Mouse (Mus musculus): ENCODE results near the gene Pcnx3.

Gene Pcnx3

DNA sequence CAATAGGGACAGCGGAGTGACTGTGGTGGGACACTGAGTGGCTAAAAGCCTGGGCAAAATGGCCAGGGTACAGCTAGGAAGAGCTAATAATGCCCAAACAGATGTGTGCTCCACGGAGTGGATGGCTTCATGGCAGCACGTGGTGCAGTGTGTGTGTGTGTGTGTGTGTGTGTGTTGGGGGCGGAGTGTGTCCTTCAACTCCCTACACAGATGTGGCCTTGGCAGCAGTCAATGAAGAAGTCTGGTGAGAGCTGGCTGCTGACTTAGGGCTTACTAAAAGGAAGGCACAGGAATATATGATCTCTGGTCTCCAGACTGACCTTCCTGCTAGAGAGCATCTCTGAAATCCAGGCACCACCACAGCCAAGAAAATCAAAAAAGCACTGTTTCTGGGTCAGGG is 20.3 kb downstream of the Pcnx3 start:
- DNase-seq, result no peak

GRCm38 (mm10) chr19:5666386-5666785 is 22.3 kb downstream of the Pcnx3 start:
- no peak for DNase-seq

DNA sequence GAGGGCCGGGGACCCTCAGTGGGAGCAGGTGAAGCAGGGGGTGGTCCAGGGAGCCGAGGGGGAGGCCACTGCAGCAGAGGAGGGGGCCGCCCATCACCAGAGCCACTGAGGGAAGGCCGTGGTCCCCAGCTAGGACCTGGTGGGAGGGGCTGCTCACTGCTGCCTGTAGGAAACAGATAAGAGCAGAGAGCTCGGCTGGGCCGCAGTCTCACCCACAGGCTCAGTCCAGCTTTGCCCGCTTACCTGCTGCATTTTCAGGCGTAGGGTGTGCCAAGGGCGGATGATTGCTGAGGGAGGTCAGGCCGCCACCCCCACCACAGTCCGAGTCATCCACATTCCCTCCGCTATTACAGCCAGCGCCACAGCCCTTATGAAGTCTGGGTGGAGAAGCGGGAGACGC is 23.2 kb downstream of the Pcnx3 start:
- no peak for DNase-seq

GRCm38 (mm10) chr19:5664669-5665257 is 23.9 kb downstream of the Pcnx3 start:
- no peak for DNase-seq

DNA sequence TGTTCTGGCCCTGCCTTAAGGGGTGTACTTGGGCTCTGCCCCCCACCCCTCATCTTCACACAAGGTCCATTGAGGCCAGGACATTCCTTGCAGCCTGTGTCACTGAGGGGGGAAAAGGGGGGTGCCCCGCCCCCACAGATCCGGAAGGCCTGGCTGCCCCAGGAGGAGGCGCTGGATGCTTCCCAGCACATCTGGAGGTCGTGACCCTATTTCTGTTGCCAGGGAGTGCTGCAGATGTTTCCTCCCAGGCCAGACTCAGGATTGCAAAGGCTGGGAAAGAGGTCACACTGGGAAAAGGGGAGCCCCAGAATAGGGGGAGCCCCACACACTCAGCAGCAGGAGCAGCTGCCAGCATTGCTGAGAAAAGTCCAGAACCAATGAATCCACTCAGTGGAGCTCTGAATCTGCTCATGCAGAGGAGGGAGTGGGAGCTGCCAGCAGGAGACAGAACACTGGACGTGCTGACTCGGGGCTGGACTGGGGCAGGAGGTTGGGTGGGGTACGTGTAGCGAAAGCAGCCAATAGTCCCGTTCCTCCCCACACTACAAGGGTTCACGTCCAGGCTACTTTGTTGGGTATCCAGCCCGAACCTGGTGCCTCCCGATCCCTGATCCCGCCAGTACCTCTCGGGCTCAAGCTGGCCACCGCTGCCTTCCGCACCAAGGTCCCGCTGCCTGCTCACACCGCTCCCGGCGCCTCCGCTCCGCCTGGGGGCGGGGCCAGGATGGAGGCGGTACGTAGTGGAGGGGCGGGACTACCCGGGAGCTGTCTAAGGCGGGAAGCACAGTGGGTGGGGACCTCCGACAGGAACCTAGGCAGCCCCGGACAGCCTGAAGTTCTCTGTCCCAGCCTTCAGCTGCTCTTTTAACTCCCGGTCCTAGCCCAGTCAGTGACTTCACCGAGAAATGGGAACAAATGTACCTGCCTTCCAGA is 25.5 kb downstream of the Pcnx3 start, which contains the start of gene Sipa1:
Gene Sipa1, minus strand, starts transcription at position 727 of the 933 bp plus-strand sequence.
- DNase-seq, result peak; percentile 58

DNA sequence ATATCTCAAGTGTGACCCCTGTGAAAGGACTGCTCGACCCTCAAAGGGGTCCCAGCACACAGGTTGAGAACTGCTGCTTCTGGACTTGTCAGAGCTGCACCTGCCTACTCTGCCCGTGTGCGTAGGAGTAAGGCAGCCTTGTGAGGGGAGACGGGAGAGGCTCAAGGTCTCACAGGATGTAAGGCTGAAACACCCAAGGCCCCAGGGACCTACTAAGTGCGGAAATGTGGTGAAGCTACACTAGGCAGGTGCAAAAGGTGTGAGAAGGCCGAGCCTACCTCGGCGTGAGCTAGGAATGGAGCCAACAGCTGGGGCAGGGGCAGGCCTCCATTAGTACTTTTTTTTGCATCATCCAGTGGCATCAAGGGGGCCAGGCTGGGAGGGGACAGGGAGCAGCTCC is 26.4 kb downstream of the Pcnx3 start:
- DNase-seq, result no peak

DNA sequence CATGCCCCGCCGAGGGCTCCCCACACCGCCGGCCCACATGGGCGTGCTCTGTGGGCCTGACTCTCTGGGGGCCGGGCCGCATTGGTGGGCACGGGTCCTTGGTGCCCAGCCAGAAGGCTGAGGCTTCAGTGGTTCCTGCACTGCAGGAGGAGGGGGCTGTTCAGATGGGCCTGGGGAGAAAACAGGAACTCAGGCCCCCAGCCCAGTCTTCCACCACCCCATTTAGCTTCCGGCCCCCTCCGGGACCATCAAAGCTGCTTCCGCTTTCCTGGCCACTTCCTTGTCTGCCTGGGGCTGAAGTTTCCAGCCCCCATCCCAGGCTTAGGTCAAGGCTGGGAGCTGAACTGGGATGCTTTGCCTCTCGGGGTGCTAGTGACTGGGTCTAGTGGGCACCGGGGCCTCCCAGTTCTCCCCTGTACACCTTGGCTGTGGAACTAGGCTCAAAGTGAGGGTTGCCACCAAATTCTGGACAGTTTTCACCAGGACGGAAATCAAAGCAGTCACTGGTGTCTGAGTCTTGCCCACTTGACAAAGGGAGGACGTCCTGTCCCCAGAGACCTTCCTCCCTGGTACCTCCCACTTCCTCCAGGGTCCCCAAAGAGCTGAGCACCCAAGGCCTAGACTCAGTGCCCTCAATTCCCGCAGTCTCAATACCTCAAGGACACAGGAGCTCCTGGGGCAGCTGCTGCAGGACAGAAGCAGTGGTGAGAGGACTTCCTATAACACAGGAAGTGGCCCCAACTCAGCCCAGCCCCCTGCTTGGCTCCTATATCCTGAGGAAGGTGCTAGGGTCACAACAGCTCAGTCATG is 27.6 kb downstream of the Pcnx3 start:
- DNase-seq, result no peak

DNA sequence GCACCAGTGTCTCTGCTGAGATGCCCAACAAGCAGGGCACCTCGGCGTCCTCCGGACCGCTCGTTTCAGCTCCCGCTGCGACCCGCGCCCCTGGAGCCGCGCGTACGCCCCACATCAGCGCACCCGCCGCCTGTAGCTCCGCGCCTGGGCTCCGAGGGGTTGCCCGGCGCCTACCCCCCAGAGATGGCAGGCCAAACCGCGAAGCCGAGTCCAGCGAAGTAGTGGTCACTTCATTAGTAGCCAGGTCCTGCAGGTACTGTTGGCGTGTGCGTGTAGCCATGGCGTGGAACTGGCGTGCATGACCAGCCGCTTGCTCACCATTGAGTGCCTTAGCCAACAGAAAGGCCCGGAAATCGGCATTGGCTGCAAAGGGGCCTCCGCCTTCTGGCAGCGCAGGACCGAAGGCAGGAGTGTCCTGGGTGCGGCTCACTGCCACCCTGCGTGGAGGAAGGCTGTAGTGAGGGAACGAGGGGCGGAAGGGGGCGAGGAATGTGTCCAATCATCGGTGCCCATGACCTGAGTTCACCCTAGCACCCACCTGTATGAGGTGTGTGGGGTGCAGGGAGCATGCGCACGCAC is 33.9 kb downstream of the Pcnx3 start:
- DNase-seq, result no peak

- DNase-seq, result no peak
Measured at GRCm38 (mm10) chr19:5653969-5654719, 34.6 kb downstream of the Pcnx3 start.

GRCm38 (mm10) chr19:5652570-5652969 is 36.1 kb downstream of the Pcnx3 start:
- DNase-seq, result no peak

- no peak for DNase-seq
Measured at GRCm38 (mm10) chr19:5651502-5652274, 37.0 kb downstream of the Pcnx3 start.

- DNase-seq, result no peak
Measured at GRCm38 (mm10) chr19:5649298-5649741, 39.4 kb downstream of the Pcnx3 start.

DNA sequence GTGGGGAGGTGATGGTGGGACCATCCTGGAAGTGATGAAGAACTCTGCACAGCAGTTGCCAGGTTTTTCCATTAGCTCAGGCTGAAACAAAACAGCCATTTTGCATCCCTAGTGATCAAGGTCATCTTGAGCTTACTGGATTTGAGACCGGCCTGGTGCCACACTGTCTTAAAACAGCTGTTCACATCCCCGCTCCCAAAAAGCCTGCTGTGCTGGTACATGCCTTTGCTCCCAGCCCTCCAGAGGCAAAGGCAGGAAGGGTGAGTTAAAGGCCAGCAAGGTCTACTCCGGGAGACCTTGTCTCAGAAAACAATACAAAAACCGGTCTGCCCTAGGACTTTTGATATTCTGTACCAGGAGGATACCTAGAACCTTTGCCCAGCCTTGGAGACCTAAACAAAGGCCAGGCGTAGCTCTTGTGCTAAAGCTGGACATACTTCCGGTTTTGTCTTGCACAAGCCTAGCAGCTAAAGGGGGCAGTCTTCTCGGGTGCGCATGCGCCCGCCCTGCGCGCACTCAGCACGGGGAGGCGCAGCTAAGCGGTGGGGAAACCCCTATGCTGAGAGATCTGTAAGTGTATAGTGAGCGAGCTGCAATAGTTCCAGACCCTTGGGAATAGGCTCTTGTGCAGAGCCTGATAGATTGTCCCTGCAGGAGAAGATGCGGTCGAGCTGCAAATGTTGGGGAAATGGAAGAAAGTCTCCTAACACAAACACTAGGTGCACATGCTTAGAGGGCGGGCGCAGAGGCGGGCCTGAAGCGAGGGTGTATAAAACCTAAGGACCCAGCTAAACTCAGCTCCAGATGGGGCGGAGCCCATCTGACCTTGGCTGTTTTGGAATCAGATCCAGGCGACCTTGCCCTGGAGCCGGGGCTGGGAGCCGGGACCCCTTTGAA is 40.1 kb downstream of the Pcnx3 start:
- DNase-seq, result peak; percentile 67

- DNase-seq, result no peak
Measured at GRCm38 (mm10) chr19:5647791-5648190, 40.9 kb downstream of the Pcnx3 start.

DNA sequence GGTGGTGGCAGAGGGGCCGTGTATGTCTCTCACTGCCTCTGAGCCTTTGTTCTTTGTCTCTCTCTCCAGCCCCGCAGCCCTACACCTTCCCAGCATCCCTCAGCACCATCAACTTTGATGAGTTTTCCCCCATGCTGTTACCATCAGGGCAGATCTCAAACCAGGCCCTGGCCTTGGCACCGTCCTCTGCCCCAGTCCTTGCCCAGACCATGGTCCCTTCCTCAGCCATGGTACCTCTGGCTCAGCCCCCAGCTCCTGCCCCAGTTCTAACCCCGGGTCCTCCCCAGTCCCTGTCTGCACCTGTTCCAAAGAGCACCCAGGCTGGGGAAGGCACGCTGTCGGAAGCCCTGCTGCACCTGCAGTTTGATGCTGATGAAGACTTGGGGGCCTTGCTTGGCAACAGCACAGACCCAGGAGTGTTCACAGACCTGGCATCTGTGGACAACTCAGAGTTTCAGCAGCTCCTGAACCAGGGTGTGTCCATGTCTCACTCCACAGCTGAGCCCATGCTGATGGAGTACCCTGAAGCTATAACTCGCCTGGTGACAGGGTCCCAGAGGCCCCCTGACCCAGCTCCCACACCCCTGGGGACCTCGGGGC is 41.9 kb downstream of the Pcnx3 start:
- no peak for DNase-seq

DNA sequence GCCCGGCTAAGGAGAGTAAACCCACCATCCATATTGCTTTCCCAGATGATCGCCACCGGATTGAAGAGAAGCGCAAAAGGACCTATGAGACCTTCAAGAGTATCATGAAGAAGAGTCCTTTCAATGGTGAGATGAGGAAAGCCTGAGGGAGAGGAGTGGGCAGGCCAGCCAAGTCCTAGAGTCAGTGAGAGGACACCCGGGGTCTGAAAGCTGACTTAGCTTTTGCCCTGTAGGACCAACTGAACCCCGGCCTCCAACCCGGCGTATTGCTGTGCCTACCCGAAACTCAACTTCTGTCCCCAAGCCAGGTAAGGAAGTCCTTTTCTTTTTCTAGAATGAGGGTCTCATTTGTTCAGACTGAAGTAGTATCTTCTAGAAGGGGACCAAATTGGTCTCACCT is 43.4 kb downstream of the Pcnx3 start:
- no peak for DNase-seq

- no peak for DNase-seq
Measured at GRCm38 (mm10) chr19:5641641-5642040, 47.1 kb downstream of the Pcnx3 start.

DNA sequence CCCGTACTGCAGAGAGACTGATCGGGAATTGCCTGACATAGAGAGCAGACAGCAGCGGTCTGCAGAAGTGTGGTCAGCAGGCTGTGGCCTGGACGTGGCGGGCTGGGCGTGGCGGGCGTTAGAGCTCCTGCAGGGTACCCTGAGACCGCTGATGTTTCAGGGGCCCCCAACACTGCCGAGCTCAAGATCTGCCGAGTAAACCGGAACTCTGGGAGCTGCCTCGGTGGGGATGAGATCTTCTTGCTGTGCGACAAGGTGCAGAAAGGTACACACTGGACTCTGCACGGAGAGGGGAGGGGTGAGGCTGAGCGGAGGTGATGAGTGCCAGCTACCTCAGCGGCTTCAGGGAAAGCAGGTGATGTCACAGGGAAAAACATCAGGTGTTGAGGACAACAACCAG is 47.7 kb downstream of the Pcnx3 start:
- no peak for DNase-seq

GRCm38 (mm10) chr19:5640339-5640738 is 48.4 kb downstream of the Pcnx3 start:
- DNase-seq, result no peak

Data from cerebellum, adult 9-10 months (tissue).